Mouse (Mus musculus): ENCODE measurements around the gene Hamp. TPM values are rescaled to one million over a fixed set of nuclear protein-coding genes. Genes with fewer than 3 reads are reported as not detected.
A peak's percentile ranks its signal among the peaks of the same experiment; 100 is the strongest.
"Not testable (repeated sequence)": the region's sequence is repeated elsewhere in the genome, so short reads cannot be mapped to it uniquely, and the experiment has no call there.

The Hamp gene
- total and polyA plus RNA-seq, 3 experiments = not detected

DNA sequence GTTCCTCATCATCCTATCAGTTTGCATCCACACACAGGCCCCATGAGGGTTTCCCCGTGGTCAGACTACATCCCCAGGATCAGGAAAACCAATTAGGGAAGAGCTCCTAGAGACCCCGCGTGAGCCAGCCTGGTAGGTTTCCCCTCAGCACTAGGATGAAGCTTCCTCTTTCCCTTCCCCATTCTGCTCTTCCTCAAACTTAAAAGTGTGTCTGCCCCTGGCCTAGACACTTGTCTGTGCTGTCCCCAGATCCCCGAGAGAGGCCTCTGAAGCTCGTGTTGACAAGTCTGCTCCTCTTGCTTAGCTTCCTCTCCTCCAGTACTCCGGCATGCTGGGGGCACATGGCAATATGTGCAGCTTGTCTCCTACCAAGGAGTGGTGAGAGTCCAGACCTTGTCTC lies 9.6 kb upstream of the Hamp start:
- Histone ChIP-seq H3K27me3 (ENCODE audit: insufficient read depth, low read length) (no peaks in the 10 kb centered on the region), H3K4me3 (ENCODE audit: low read depth, low read length) (no peak overlapping the region), H3K9me3 (replicated peaks) (no peaks in the 10 kb centered on the region), H3K4me1 (ENCODE audit: insufficient read depth, low read depth, low read length) (peaks cover 41% of the 10 kb centered on the region), H3K36me3 (replicated peaks) (peaks cover 78% of the 10 kb centered on the region)
- peak; percentile 15 for DNase-seq (ENCODE audit: low spot score)
- TF ChIP-seq TAL1 (conservative IDR thresholded peaks at IDR 0.05; ENCODE audit: low read depth, low read length) = no peak
- TF ChIP-seq CTCF (IDR thresholded peaks at IDR 0.05; ENCODE audit: low read depth, low read length) = no peak
- no peak for TF ChIP-seq GATA1 (IDR thresholded peaks at IDR 0.05; ENCODE audit: borderline replicate concordance, low read length)
- TF ChIP-seq POLR2AphosphoS5 (IDR thresholded peaks at IDR 0.05; ENCODE audit: insufficient replicate concordance, low read depth, low read length) = no peak
- TF ChIP-seq GATA2 (IDR thresholded peaks at IDR 0.05; ENCODE audit: borderline replicate concordance, low read depth, low read length) = no peak
- ATAC-seq (ENCODE audit: extremely low read depth, insufficient number of reproducible peaks, low FRiP score, poor library complexity, severe bottlenecking) = no peak

DNA sequence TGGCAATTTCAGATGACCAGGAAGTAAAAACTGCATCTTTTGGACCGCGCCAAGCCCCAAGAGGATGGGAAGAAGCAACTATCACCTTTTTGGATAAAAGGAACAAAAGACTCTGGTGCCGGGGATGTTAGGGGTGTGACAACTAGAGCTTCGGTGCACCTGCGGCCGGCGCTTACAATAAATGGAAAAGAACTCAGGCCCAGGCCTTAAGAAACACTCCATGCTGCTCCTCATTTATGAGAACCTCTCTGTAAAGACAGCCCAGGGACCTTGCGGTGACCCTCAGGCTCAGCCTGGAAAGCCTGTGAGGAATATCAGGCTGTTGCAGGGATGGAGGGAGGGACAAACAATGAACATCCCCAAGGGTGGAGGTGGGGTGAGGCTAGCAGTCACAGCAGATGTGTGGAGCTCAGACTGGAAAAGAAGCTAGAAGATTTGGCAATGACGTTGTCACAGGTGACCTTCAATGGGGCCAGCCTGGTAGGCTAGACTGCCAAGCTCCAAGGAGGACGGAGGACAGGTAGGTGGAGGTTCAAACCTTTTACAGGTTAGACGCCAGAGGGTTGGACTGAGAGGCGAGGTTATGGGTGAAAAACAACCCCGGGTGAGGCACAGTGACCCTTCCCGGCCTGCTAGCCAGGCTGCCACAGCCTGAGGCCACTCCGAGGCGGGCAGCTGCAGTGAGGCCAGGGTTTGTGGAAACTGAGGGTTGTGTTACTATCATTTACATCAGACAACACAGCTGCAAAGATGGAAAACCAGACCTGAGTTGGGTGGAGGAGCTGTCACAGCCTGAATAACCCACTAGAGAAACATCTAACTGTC lies 8.8 kb upstream of the Hamp start:
- DNase-seq (ENCODE audit: low spot score) (no peak), ATAC-seq (ENCODE audit: extremely low read depth, insufficient number of reproducible peaks, low FRiP score, poor library complexity, severe bottlenecking) (no peak)
- Histone ChIP-seq H3K9me3 (replicated peaks) (no peaks in the 10 kb centered on the region), H3K4me1 (ENCODE audit: insufficient read depth, low read depth, low read length) (peaks cover 33% of the 10 kb centered on the region), H3K4me3 (ENCODE audit: low read depth, low read length) (no peak overlapping the region), H3K27me3 (ENCODE audit: insufficient read depth, low read length) (no peaks in the 10 kb centered on the region), H3K36me3 (replicated peaks) (peaks cover 75% of the 10 kb centered on the region)
- TF ChIP-seq GATA2 (IDR thresholded peaks at IDR 0.05; ENCODE audit: borderline replicate concordance, low read depth, low read length) (no peak), POLR2AphosphoS5 (IDR thresholded peaks at IDR 0.05; ENCODE audit: insufficient replicate concordance, low read depth, low read length) (no peak), GATA1 (IDR thresholded peaks at IDR 0.05; ENCODE audit: borderline replicate concordance, low read length) (no peak), TAL1 (conservative IDR thresholded peaks at IDR 0.05; ENCODE audit: low read depth, low read length) (no peak), CTCF (IDR thresholded peaks at IDR 0.05; ENCODE audit: low read depth, low read length) (no peak)

DNA sequence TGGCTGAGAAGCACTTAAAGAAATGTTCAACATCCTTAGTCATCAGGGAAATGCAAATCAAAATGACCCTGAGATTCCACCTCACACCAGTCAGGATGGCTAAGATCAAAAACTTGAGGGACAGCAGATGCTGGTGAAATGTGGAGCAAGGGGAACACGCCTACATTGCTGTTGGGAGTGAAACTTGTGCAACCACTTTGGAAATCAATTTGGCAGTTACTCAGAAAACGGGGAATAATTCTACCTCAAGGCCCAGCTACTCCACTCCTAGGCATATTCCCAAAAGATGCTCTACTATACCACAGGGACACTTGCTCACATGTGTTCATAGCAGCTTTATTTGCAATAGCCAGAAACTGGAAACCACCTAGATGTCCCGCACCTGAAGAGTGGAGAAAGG lies 6.1 kb upstream of the Hamp start:
- DNase-seq (ENCODE audit: low spot score); ATAC-seq (ENCODE audit: extremely low read depth, insufficient number of reproducible peaks, low FRiP score, poor library complexity, severe bottlenecking); H3K4me3 ChIP-seq (ENCODE audit: low read depth, low read length); H3K27me3 ChIP-seq (ENCODE audit: insufficient read depth, low read length); H3K9me3 ChIP-seq (replicated peaks): not testable (repeated sequence)
- peaks cover 84% of the 10 kb centered on the region for H3K36me3 ChIP-seq (replicated peaks)
- peaks cover 26% of the 10 kb centered on the region for H3K4me1 ChIP-seq (ENCODE audit: insufficient read depth, low read depth, low read length)

DNA sequence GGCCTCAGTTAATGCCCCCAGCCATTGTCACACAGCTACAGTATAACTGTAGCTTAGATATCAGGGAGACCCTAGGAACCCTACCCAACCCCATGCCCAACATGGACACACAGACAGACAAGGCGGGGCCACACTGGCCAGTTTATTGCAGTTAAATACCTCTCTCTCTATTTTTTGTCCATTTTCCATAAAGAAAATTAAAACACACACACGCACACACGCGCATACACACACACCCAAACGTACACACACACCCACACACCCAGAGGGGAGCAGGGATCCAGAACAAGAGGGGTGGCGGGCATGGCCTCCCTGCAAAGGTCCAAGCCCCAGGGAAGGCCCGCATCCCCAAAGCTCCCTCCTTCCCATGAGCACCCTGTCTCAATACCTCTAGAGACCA lies 2.0 kb upstream of the Hamp start:
- H3K9me3 ChIP-seq (replicated peaks) = no peaks in the 10 kb centered on the region
- TF ChIP-seq POLR2AphosphoS5 (IDR thresholded peaks at IDR 0.05; ENCODE audit: insufficient replicate concordance, low read depth, low read length) = no peak
- no peak for TF ChIP-seq CTCF (IDR thresholded peaks at IDR 0.05; ENCODE audit: low read depth, low read length)
- no peak for TF ChIP-seq GATA2 (IDR thresholded peaks at IDR 0.05; ENCODE audit: borderline replicate concordance, low read depth, low read length)
- TF ChIP-seq GATA1 (IDR thresholded peaks at IDR 0.05; ENCODE audit: borderline replicate concordance, low read length) = no peak
- no peak for TF ChIP-seq TAL1 (conservative IDR thresholded peaks at IDR 0.05; ENCODE audit: low read depth, low read length)
- DNase-seq (ENCODE audit: low spot score) (no peak), ATAC-seq (ENCODE audit: extremely low read depth, insufficient number of reproducible peaks, low FRiP score, poor library complexity, severe bottlenecking) (no peak)
- H3K36me3 ChIP-seq (replicated peaks) = peaks cover 47% of the 10 kb centered on the region
- no peaks in the 10 kb centered on the region; the same call in 1 of the 2 replicates for H3K27me3 ChIP-seq (ENCODE audit: insufficient read depth, low read length)
- no peak overlapping the region for H3K4me3 ChIP-seq (ENCODE audit: low read depth, low read length)
- peaks cover 9% of the 10 kb centered on the region for H3K4me1 ChIP-seq (ENCODE audit: insufficient read depth, low read depth, low read length)

DNA sequence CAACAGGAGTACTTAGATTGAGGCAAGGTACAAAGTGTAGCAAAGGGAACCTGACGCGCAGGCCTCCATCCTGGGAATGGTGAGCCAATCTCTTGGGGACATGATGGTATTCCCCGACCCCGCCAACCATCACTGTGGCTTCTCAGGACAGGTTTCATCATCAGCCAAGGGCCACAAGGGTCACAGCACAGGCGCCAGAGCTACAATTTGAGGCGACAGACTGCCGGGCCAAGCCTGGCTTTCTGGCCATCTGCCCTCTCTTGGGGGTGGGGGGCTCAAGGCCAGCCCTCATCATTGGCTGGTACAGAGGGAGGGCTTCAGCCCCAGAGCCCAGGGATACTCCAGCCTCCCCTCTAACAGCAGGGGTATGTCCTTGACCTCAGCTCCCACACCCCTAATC lies 1.6 kb upstream of the Hamp start:
- not testable (repeated sequence) for H3K9me3 ChIP-seq (replicated peaks); ATAC-seq (ENCODE audit: extremely low read depth, insufficient number of reproducible peaks, low FRiP score, poor library complexity, severe bottlenecking); H3K4me3 ChIP-seq (ENCODE audit: low read depth, low read length); H3K4me1 ChIP-seq (ENCODE audit: insufficient read depth, low read depth, low read length); H3K27me3 ChIP-seq (ENCODE audit: insufficient read depth, low read length); DNase-seq (ENCODE audit: low spot score)
- H3K36me3 ChIP-seq (replicated peaks) = peaks cover 42% of the 10 kb centered on the region

DNA sequence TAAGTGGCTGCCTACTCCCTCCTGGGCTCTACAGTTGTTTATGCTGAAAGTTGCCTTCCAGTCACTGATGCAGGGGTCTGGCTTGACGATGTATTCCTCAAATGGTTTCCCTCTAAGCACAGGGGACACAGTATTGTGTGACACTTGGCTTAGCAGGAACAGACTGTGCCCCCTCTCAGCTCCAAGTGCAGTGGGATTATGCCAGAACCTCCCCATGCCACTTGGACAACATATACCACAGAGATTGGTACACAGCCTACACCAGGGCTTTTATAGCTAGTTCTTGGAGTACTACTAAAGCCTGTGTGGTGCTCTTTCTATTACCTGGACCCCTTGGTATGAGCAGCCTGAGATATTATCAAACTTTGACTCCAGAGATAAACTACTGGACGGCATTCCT lies 874 bp upstream of the Hamp start:
- not testable (repeated sequence) for H3K4me1 ChIP-seq (ENCODE audit: insufficient read depth, low read depth, low read length); ATAC-seq (ENCODE audit: extremely low read depth, insufficient number of reproducible peaks, low FRiP score, poor library complexity, severe bottlenecking); DNase-seq (ENCODE audit: low spot score)

DNA sequence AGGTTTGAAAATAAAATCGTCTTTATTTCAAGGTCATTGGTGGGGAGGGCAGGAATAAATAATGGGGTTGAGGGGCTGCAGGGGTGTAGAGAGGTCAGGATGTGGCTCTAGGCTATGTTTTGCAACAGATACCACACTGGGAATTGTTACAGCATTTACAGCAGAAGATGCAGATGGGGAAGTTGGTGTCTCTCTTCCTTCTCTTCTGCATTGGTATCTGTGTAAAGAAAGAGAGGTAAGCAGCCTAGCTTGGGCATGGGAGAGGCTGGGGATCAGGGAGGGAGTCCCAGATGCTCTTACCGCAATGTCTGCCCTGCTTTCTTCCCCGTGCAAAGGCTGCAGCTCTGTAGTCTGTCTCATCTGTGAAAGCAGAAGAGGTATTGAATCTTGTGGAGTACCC lies 1.5 kb downstream of the Hamp start:
- H3K27me3 ChIP-seq (ENCODE audit: insufficient read depth, low read length); ATAC-seq (ENCODE audit: extremely low read depth, insufficient number of reproducible peaks, low FRiP score, poor library complexity, severe bottlenecking); DNase-seq (ENCODE audit: low spot score); H3K9me3 ChIP-seq (replicated peaks); H3K4me1 ChIP-seq (ENCODE audit: insufficient read depth, low read depth, low read length); H3K4me3 ChIP-seq (ENCODE audit: low read depth, low read length): not testable (repeated sequence)
- H3K36me3 ChIP-seq (replicated peaks) = peaks cover 17% of the 10 kb centered on the region

More for the DNA sequence above, 874 bp upstream of the Hamp start:
- not testable (repeated sequence) for H3K27me3 ChIP-seq (ENCODE audit: insufficient read depth, low read length); H3K4me3 ChIP-seq (ENCODE audit: low read depth, low read length); H3K9me3 ChIP-seq (replicated peaks)
- H3K36me3 ChIP-seq (replicated peaks) = peaks cover 35% of the 10 kb centered on the region

DNA sequence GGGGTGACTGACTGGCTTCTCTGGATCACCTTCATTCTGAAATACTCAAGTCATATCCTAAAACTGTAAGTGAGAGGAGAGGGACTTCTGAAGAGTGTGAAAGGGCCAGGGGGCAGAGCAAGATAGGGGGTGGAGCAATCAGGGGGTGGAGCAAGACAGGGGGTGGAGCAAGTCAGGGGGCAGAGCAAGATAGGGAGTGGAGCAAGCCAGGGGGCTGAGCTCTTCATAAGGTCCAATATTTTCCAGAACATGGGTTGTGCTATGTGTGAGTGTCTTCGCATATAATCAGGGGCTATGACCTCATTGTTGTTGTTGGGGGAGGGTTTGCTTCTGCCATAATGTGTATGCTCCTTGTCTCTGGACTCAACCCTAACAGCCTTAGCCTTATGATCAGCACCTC lies 3.8 kb downstream of the Hamp start:
- not testable (repeated sequence) for H3K4me1 ChIP-seq (ENCODE audit: insufficient read depth, low read depth, low read length); ATAC-seq (ENCODE audit: extremely low read depth, insufficient number of reproducible peaks, low FRiP score, poor library complexity, severe bottlenecking); H3K9me3 ChIP-seq (replicated peaks); H3K36me3 ChIP-seq (replicated peaks); DNase-seq (ENCODE audit: low spot score); H3K27me3 ChIP-seq (ENCODE audit: insufficient read depth, low read length); H3K4me3 ChIP-seq (ENCODE audit: low read depth, low read length)

DNA sequence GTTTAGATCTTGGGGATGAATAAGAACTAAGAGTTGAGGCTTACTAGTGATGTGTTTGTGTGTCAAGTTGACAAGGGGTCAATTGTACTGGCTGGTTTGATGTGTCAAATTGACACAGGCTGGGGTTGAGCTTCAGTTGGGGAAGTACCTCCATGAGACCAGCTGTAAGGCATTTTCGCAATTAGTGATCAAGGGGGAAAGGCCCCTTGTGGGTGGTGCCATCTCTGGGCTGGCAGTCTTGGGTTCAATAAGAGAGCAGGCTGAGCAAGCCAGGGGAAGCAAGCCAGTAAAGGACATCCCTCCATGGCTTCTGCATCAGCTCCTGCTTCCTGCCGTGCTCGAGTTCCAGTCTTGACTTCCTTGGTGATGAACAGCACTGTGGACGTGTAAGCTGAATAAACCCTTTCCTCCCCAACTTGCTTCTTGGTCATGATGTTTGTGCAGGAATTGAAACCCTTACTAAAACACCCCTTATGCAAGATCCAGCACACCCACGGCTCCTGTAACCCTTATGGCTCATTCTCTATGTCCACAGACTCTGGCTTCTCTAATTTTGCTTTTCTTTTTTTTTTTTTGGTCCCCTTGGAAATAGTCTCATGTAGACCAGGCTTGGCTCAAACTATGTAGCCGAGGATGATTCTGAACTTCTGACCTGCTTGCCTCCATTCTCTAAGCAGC lies 8.3 kb downstream of the Hamp start:
- not testable (repeated sequence) for H3K36me3 ChIP-seq (replicated peaks); H3K9me3 ChIP-seq (replicated peaks); DNase-seq (ENCODE audit: low spot score); H3K27me3 ChIP-seq (ENCODE audit: insufficient read depth, low read length); H3K4me3 ChIP-seq (ENCODE audit: low read depth, low read length); H3K4me1 ChIP-seq (ENCODE audit: insufficient read depth, low read depth, low read length); ATAC-seq (ENCODE audit: extremely low read depth, insufficient number of reproducible peaks, low FRiP score, poor library complexity, severe bottlenecking)

DNA sequence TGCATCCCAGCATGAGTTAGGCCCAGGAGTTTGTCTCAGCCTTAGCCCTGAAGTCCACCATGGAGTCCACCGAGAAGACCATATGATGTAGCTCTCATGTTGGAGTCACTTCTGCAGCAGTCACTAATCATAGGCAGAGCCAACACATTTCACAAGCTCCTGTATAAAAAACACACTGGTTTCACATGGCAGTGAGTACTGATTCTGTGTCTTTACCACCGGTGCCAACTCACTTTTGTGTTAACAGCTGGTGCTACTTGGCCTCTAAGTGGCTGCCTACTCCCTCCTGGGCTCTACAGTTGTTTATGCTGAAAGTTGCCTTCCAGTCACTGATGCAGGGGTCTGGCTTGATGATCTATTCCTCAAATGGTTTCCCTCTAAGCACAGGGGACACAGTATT lies 19.3 kb downstream of the Hamp start, which contains the start of gene Hamp2:
Gene Hamp2, minus strand, starts transcription at position 101 of the 400 bp plus-strand sequence.
- H3K4me3 ChIP-seq (ENCODE audit: low read depth, low read length); ATAC-seq (ENCODE audit: extremely low read depth, insufficient number of reproducible peaks, low FRiP score, poor library complexity, severe bottlenecking); H3K4me1 ChIP-seq (ENCODE audit: insufficient read depth, low read depth, low read length); H3K27me3 ChIP-seq (ENCODE audit: insufficient read depth, low read length); H3K9me3 ChIP-seq (replicated peaks); H3K36me3 ChIP-seq (replicated peaks); DNase-seq (ENCODE audit: low spot score): not testable (repeated sequence)
